Mouse (Mus musculus) embryonic facial prominence, embryonic 11.5 days (tissue): ENCODE measurements around the gene Hand1. TPM values are rescaled to one million over a fixed set of nuclear protein-coding genes. Genes with fewer than 3 reads are reported as not detected.
A peak's percentile ranks its signal among the peaks of the same experiment; 100 is the strongest.

Experiments
- ATAC-seq: fragments of 200-750 bp; cut with Nextera tagmentation; replicated peaks from 2 replicates; pipeline ENCODE4 v1.8.0; 2017; ENCODE audit warnings: low read depth; ENCODE audit not compliant: insufficient number of reproducible peaks, low FRiP score, low TSS enrichment
- DNase-seq: peaks from one replicate; pipeline ENCODE4 v3.0.0-alpha.2; 2015; ENCODE audit warnings: low spot score
- H3K27ac ChIP-seq: fragments of 300-500 bp; sonication (generic); replicated peaks from 2 replicates; pipeline ENCODE4 v1.5.1; 2014; ENCODE audit warnings: mild to moderate bottlenecking, low read depth, low read length, control low read depth
- H3K27me3 ChIP-seq: fragments of 300-500 bp; sonication (generic); 2 replicates; pipeline ENCODE4 v1.6.1; 2014; ENCODE audit warnings: mild to moderate bottlenecking, low read length, moderate library complexity, mixed read lengths; ENCODE audit not compliant: control insufficient read depth, insufficient read depth
- H3K36me3 ChIP-seq: fragments of 300-500 bp; sonication (generic); replicated peaks from 2 replicates; pipeline ENCODE4 v1.6.1; 2014; ENCODE audit warnings: low read depth, mild to moderate bottlenecking, low read length, moderate library complexity, mixed read lengths; ENCODE audit not compliant: control insufficient read depth, insufficient read depth
- H3K4me1 ChIP-seq: fragments of 300-500 bp; sonication (generic); 2 replicates; pipeline ENCODE4 v1.6.1; 2014; ENCODE audit warnings: low read length, mixed read lengths; ENCODE audit not compliant: control insufficient read depth, insufficient read depth
- H3K4me2 ChIP-seq: fragments of 300-500 bp; sonication (generic); 2 replicates; pipeline ENCODE4 v1.6.1; 2014; ENCODE audit warnings: low read depth, mild to moderate bottlenecking, control low read depth, low read length, moderate library complexity
- H3K4me3 ChIP-seq: fragments of 300-500 bp; sonication (generic); 2 replicates; pipeline ENCODE4 v1.5.1; 2014; ENCODE audit warnings: low read depth, low read length, control low read depth
- H3K9ac ChIP-seq: fragments of 300-500 bp; sonication (generic); replicated peaks from 2 replicates; pipeline ENCODE4 v1.6.1; 2014; ENCODE audit warnings: mild to moderate bottlenecking, control low read depth, low read length
- H3K9me3 ChIP-seq: fragments of 300-500 bp; sonication (generic); replicated peaks from 2 replicates; pipeline ENCODE4 v1.6.1; 2016; ENCODE audit warnings: mild to moderate bottlenecking, low read length, inconsistent platforms, mixed read lengths; ENCODE audit not compliant: control insufficient read depth
- WGBS: fragments of 180-500 bp; shearing (Covaris S2); extraction: QIAGEN DNeasy Blood & Tissue Kit; methylation state at CpG from one replicate; pipeline ENCODE4 v1.1.7; 2014; 5-methylcytosine and 5-hydroxymethylcytosine counted together
- polyA plus RNA-seq: library from polyadenylated mRNA; unstranded; fragments of >200 nt; fragmentation: Nextera tagmentation; extraction: Ambion mirVana; gene quantifications from 2 replicates; pipeline ENCODE4 v1.2.1, GENCODE M21; 2014

The Hand1 gene
- polyA plus RNA-seq, 1 experiment from 2014 or later: 8.2 TPM

DNA sequence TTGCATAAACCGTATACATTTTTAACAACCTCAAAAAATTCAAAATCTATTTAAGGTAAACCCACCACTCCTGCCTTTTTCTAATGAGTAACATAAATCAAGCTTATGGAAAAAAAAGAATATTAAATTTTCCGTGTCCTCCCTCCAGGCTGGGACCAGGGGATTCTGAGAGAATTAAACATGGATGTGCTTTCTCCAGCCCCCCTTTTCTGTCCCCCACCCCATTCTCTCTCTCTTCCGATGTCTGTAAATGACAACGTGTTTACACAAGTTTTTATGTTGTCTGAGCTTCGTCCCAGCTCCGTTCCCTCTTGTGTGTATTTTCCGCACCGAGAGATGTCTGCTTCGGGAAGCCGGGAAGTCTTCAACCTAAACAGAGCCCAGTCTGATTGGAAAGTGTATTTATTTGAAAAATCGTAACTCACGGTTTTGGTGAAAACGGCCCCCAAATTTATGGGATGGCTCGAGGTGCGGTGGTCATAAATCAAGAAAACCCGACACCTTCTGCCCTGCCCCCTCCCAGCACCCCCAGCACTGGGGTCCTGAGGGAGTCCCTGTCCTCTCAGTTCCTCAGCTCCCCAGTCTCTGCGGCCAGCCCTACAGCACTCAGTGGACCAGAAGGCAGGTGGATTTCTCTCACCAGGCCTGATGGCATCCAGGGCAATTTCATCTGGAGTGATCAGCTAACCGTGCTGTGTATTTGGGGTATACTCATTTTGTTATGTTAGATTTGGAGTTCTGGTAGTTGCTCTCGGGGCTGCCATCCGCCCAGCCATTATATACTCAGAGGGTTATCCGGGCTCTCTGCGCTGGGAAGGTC is 5.5 kb upstream of the Hand1 start:
- no peaks in the 10 kb centered on the region; the same call in 1 of the 2 replicates for H3K4me1 ChIP-seq
- H3K36me3 ChIP-seq: no peaks in the 10 kb centered on the region
- H3K9me3 ChIP-seq: no peaks in the 10 kb centered on the region
- H3K9ac ChIP-seq: no peak overlapping the region
- H3K4me2 ChIP-seq: no peak overlapping the region
- H3K4me3 ChIP-seq: no peak overlapping the region
- DNase-seq: no peak
- H3K27me3 ChIP-seq: peaks cover 79% of the 10 kb centered on the region
- WGBS: 5% methylated on average over 22 of the region's 22 CpGs
- no peak overlapping the region for H3K27ac ChIP-seq
- ATAC-seq: no peak

DNA sequence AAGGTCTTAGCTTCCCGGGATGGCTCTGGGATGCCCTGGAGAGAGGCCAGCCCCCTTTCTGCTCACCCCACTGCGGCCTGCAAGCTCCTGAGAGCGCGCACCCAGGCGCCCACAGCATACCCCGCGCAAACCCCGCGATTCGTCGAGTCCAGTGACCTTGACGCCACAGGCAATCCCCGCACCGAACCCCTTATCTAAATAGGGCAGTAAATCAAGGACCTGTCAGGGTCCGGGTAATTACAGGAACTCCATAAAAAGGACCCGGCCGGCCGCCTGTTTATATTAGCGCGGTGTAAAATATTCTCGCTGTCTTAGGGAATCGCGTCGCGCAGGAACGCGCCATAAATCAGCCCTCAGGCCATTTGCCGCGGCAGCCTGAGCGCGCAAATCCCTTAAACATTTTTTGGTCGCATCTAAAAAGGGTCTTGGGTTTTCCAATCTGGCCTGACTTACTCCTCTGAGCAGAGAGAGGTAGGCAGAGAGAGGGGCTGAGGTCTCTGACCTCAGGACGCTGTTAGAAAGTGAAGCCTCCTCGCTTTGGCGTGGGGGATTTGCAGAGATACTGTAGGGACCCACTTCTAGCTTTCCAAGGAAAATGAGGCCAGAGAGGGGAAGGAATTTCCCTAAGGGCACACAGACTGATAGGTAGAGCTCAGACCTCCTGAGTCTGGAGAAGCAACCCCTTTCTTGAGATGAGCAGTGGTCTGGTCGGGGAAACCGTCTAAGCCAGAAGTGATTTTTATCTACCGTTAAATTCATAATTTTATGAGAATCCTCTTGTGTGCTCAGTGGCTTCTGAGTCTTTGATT is 4.5 kb upstream of the Hand1 start:
- Histone ChIP-seq H3K4me2 (no peak overlapping the region; the same call in 1 of the 2 replicates), H3K4me3 (no peak overlapping the region), H3K9ac (no peak overlapping the region), H3K27me3 (peaks cover 89% of the 10 kb centered on the region), H3K27ac (no peak overlapping the region), H3K4me1 (peaks cover 3% of the 10 kb centered on the region; the same call in 1 of the 2 replicates), H3K9me3 (no peaks in the 10 kb centered on the region), H3K36me3 (no peaks in the 10 kb centered on the region)
- ATAC-seq (no peak), DNase-seq (no peak)
- 1% methylated on average over 38 of the region's 38 CpGs for whole genome bisulfite sequencing

DNA sequence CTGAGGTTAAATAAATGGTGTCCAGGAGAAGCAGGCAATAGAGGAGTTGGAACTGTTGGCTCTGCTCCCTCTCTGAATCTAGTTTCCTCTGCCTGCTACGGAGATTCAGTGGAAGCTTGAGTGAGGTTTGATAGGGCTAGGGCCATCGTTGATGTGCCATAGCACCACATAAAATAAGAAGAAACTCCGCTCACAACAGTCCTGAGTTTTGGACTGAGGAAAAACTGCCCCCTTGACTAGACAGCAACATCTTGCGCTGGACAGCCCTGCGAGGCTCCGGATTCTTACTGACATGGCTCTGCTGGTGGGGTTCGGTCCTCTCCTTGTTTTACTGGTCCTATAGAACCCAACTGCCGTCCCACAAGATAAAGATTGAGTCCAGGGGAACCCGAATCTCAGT is 3.8 kb upstream of the Hand1 start:
- H3K4me2 ChIP-seq: no peak overlapping the region
- H3K4me1 ChIP-seq: peaks cover 3% of the 10 kb centered on the region; the same call in 1 of the 2 replicates
- no peak for ATAC-seq
- no peak for DNase-seq
- no peaks in the 10 kb centered on the region for H3K9me3 ChIP-seq
- 4% methylated on average over 9 of the region's 9 CpGs for WGBS
- H3K4me3 ChIP-seq: no peak overlapping the region
- H3K36me3 ChIP-seq: no peaks in the 10 kb centered on the region
- no peak overlapping the region for H3K9ac ChIP-seq
- H3K27ac ChIP-seq: no peak overlapping the region
- H3K27me3 ChIP-seq: peaks cover 92% of the 10 kb centered on the region

DNA sequence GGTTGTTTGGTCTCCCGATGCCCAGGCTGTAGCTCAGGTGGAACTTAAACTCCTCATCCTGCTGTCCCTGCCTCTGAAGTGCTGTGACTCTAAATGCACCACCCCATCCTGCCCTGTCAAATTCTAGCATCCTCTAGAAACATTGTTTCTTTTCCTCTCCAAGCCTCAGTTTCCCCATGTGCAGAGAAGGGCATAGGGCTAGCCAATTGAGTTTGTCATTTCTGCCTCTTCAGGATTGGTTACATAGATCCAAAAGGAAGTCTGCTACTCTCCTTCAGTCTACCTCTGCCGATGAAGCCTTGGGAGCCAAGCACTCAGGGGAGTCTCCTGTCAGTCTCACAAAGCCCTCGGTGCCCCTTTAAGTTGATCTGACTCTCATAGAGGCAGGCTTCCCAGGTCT is 3.3 kb upstream of the Hand1 start:
- Histone ChIP-seq H3K4me3 (no peak overlapping the region), H3K9me3 (no peaks in the 10 kb centered on the region), H3K27ac (no peak overlapping the region), H3K27me3 (peaks cover 92% of the 10 kb centered on the region), H3K36me3 (no peaks in the 10 kb centered on the region), H3K9ac (no peak overlapping the region), H3K4me2 (no peak overlapping the region), H3K4me1 (peaks cover 3% of the 10 kb centered on the region; the same call in 1 of the 2 replicates)
- WGBS: 7% methylated on average over 3 of the region's 3 CpGs
- DNase-seq: no peak
- no peak for ATAC-seq

DNA sequence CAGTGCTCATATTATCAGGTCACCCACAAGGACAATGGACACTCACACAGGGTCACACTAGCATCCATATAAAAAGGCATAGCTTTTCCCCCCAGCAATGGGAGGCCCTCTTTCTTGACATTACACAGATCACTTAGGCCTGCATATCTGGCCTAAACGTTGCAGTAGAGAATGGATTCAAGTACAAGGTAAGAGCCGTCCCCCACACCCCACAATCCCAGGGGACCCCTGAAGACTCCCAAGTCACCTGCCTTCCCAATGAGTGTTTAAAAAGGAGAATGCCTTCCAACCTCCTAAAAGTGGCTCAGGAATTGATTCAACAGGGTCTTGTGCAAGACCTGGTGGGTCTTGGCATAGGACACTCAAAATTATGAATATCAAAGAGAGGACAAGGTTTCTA is 2.7 kb upstream of the Hand1 start:
- H3K4me3 ChIP-seq: no peak overlapping the region
- H3K9ac ChIP-seq: no peak overlapping the region
- peaks cover 90% of the 10 kb centered on the region for H3K27me3 ChIP-seq
- ATAC-seq (no peak), DNase-seq (no peak)
- H3K9me3 ChIP-seq: no peaks in the 10 kb centered on the region
- no peaks in the 10 kb centered on the region for H3K36me3 ChIP-seq
- no peak overlapping the region for H3K27ac ChIP-seq
- H3K4me2 ChIP-seq: no peak overlapping the region
- WGBS: 6% methylated on average over 2 of the region's 2 CpGs
- H3K4me1 ChIP-seq: peaks cover 3% of the 10 kb centered on the region; the same call in 1 of the 2 replicates

DNA sequence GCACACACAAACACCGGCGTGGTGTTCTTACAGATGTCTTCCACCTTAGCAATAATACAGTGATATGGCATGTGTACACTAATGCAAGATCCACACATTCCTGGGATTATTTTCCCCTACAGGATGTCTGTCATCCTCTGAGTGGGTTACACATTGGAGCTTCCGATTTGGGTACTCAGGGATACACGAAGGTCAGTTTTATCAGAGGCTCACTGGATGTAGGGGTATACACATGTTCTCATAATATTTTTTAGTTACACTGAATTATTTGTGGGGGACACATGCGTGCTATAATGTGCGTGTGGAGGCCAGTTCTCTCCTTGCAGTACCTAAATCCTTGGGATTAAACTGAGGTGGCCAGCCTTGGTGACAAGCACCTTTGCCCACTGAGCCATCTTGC is 1.4 kb upstream of the Hand1 start:
- Histone ChIP-seq H3K4me2 (no peak overlapping the region), H3K4me1 (peaks cover 3% of the 10 kb centered on the region; the same call in 1 of the 2 replicates), H3K27ac (no peak overlapping the region), H3K4me3 (no peak overlapping the region), H3K9me3 (no peaks in the 10 kb centered on the region), H3K27me3 (peaks cover 87% of the 10 kb centered on the region), H3K36me3 (no peaks in the 10 kb centered on the region), H3K9ac (no peak overlapping the region)
- 8% methylated on average over 6 of the region's 6 CpGs for WGBS
- no peak for DNase-seq
- ATAC-seq: no peak

DNA sequence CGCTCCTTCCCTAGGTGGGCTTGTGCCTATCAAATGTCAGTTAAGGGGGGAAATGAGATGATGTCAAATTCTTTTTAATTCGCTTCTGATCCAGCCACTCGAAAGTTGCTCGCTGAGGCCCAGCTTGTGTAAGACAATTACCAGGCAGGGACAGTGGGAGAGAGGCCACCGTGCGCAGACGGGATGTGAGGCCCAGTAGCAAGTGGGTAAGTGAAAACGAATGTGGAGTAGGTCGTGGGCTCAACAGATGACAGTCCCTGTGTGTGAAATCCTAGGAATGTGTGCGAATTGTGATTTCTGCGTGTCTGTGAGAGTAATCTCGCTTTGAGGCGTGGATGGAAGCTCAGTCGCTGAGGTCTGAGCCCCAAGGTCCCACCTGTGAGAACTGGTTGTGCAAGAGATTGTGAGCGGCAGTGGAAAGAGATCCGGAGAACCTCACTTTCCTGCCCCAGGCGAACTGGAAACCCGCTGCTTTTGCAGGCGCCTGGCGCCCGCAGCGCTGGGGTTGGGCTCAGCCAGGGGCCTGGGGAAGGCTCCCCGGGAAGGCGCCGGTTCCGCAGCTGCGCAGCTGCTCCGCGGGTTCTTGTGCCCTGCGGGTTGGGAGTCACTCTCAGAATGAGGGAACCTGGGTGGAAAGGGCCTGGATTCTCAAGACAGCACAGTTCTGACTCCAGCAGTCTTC is 819 bp upstream of the Hand1 start:
- H3K27ac ChIP-seq: no peak overlapping the region
- H3K9me3 ChIP-seq: no peaks in the 10 kb centered on the region
- ATAC-seq: no peak
- H3K36me3 ChIP-seq: no peaks in the 10 kb centered on the region
- H3K4me3 ChIP-seq: no peak overlapping the region
- peaks cover 3% of the 10 kb centered on the region; the same call in 1 of the 2 replicates for H3K4me1 ChIP-seq
- H3K4me2 ChIP-seq: no peak overlapping the region
- 1% methylated on average over 30 of the region's 30 CpGs for WGBS
- H3K9ac ChIP-seq: no peak overlapping the region
- H3K27me3 ChIP-seq: peaks cover 82% of the 10 kb centered on the region
- DNase-seq: peak; percentile 60
